Mouse (Mus musculus) erythroblast, adult 5-6 weeks (primary cell): Measurements from ENCODE around the gene Alg14. TPM values are rescaled to one million over a fixed set of nuclear protein-coding genes. Genes with fewer than 3 reads are reported as not detected.

Experiments
- ATAC-seq: replicated peaks from 2 replicates; pipeline ENCODE4 v1.8.0; 2016; ENCODE audit warnings: moderate number of reproducible peaks, mild to moderate bottlenecking, moderate TSS enrichment, inconsistent platforms; ENCODE audit not compliant: poor library complexity, low FRiP score, severe bottlenecking
- total RNA-seq, 2 experiments: library from RNA; stranded (forward) in 1 of 2; stranded (reverse) in 1 of 2; fragments of 150-400 nt in 1 of 2; fragments of 200-764, 138-1000 nt in 1 of 2; gene quantifications; 2 replicates each; pipeline versions ENCODE4 v1.2.3 to v1.2.4; 2015 to 2017; ENCODE audit warnings: low replicate concordance in 2 of 2

Gene Alg14
- total RNA-seq, 2 experiments from 2014 or later: 1.8 to 3.1 TPM

DNA sequence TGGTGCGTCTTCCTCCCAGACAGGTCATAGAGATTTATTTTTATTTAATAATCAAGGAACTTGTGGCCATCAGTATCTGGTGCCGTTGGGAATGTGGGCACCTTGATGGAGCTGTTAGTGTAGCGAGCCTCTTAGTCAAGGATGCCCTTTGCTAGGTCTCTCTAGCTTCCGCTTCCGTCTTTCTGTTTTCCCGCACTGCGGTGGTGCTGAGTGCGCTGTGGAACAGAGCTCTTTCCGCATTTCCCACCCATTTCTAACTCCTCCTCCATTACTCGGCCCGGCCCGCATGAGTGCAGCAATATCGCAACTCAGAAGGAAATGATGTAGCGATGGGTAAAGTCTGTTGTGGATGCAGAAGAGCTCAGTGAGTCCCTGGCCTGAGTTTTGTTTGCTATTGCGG, 31.8 kb downstream of the Alg14 start:
- no peak for ATAC-seq

DNA sequence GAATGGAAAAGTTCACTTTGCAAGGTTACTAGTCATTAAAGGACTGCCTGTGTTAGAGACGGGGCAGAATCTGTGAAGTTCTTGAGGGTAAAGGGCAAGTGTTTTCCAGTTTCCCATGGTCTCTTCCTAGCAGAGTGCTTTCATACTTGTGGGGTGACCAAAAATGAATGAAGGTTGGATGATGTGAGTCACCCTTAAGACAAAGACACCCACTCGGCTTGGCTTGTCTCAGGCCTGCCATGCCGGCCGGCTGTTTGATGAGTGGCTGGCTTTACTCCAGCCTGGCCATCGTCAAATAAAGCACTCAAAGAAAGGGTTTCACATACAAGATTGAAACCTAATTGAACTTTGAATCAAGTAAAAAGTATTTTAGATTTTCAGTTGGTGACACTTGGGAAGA, 35.8 kb downstream of the Alg14 start:
- no peak for ATAC-seq

DNA sequence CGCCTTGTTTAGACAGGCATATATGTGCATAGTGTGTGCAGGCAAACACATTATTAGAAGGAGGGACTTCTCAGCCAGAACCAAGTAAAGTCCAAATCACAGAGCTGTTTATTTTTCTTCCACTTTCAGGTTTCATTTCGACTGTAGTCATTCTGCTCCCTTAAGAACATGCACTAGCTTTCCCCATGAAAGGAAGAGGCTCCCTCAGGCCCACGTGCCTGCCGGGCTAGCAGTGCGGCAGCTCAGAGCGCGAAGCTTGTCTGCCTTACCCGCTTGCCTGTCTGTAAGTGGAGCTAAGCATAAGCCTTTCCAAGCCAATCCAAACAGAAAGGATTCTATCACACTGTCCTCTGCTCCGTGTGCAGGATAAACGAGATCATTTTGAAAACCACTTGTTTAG, 38.1 kb downstream of the Alg14 start:
- no peak for ATAC-seq

DNA sequence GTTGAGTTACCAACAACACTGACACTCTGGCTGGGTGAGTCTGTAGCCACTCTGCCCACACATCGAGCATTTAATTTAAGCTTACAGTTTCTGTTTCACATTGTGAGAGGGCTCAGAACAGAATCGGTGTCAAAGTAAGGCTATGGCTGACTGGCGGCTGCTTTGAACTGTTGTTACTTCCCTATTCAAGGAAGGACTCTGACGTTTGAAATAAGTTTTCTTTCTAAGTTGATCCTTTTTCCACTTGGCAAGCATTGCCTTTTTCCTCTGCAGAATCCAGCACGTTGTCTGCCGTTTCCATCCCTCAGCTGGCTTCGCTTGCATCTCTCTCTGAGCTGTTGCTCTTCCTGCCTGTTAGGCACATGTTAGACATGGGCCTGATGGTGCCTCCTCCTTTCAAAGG, 38.7 kb downstream of the Alg14 start:
- no peak for ATAC-seq

DNA sequence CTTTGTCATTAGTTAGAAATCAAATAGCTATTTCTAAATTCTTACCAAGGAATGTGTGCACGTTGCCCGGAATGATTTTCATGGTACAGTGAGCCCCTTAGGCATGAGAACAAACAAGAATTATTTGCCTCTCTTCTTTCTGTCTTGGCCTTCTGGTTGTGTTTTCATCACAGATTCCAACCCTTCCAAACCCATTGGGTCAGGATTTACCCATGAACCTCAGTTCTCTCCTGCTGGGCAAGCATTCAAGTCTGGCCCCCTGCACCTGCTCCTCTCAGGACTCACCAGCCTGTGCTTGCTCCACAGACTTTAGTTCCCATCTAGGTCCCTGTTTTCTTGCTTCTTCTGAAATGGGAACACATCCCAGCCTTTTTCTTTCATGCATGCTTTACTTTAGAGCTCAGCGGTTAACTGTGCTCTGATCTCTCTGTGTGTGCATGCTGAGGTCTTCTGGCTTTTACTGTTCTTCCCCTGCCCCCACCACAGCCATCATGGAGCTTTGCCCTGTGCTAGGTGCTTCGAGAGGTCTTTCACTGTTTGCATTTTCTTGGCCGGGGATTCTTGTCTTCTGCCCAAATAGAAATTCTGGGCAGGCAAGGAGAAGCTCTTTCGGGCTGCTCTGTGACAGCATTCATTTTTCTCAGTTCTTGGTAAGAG, 44.8 kb downstream of the Alg14 start:
- no peak for ATAC-seq

DNA sequence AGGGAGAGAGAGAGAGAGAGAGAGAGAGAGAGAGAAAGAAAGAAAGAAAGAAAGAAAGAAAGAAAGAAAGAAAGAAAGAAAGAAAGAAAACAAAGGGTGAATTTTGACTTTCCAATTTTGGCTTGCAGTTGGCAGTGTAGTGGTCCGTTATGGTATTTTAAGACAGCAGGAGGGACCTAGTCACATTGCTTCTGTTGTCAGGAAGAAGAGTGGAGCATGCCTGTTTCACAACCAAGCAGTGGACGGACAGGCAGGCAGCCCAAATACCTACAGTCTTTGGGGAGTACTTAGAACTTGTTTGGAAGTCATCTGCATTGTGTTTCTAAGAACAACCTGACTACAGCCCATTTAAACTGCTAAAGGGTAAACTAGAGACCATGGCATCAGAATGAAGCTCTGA, 47.1 kb downstream of the Alg14 start:
- ATAC-seq: no peak

DNA sequence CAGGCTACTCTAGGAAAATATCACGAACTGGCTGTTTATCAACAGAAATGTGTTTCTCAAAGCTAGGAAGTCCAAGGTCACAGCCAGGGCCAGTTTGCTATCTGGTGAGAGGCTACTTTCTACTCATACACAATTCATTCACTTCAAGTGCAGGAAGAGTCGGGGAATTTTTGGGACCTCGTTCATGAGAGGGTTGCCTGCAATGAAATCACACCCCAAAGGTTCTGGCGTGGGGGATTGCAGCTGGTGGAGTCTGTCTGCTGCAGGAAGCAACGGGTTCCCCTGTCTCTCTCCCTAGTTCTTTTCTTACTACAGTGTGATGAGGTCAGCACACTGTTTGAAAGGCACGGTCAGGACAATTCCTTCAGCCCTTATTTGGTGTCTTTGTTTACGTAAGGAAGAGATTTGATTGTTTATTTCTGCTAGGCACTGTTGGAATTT, 48.8 kb downstream of the Alg14 start:
- no peak for ATAC-seq

DNA sequence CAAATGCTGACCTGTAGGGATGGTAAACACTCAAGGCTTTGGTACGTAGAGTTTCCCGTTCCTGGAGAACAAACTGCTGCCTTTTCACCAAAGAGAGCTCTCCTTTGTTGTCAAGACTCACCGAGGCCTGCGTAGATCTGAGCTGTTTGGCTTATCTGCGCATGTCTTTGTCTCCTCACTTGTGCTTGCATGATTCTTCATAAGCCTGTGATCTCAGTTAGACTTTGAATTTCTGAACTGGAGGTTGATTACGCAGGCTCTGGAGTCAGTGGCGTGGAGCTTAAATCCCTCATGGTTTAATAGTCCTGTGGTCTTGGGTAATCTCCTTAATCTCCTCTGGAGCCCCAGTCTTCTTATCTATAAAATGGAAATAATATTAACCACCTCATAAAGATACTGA, 51.7 kb downstream of the Alg14 start:
- no peak for ATAC-seq

DNA sequence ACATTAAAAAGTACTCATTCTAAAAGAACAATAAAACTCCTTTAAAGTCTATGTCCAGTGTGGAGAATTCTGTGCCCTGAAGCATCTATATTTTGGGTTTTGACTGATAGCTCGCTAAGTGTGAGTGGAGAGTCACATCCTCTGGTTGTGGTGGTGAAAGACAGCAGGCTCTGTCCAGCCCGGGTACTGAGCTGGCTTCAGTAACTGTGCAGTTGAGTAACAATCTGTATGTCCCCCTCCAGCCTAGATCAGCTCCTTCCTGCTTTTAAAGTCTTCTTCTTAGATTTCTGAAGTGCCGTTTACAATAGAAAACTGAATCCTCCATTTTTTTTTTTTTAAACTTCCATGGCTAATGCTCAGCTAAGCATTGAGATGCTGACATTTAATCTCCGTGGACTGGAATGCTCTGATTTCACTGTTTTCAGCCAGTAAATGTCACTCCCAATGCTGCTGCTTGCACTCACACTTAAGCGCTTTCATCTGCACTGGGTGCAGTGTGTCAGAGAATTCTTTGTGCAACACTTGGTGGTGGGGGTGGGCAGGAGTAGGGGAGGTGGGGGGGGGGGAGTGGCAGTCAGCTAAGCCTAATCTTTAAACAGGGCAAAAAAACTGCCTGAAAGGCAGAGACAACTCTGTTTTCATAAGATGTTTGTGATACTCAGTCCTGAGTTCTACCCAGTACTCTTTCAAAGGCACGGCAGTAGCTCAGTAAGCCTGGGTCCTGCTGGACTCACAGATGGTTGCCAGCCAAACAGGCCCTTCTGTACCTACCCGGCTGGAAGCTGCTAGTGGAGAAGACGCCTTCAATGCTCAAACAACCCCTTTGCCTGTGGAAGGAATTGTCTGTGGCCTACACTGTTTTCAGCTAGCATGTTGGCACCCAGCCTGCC, 52.7 kb downstream of the Alg14 start:
- ATAC-seq: no peak

DNA sequence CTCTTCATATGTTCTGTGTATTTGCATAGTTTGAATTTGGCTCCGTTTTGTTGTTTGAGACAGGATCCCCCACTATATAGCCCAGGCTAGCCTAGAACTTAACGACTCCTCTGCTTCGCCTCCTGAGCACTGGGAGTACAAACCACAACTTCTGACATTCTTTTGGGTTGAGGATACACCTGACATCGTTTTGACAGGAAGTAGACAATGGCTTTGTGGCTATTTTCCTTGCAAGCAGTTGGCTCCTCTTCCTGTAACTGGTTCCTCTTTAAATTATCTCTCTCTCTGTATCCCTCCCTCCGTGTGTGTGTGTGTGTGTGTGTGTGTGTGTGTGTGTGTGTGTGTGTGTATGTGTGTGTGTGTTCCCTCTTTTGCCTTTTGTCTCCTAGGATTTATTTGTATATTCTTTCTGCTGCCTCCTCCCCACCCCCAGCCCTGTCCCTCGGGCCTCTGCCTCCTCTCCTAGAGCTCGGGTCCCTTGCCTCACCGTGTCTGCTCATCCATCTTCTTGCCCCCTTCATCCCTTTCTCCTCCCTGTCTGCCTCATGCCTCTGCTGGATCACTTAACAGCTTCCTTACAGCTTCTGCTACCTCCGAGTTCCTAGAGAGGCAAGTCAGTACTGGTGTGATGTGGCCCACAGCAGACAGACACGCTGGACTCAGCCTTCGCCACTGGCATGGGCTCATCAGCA, 53.5 kb downstream of the Alg14 start:
- ATAC-seq: no peak

DNA sequence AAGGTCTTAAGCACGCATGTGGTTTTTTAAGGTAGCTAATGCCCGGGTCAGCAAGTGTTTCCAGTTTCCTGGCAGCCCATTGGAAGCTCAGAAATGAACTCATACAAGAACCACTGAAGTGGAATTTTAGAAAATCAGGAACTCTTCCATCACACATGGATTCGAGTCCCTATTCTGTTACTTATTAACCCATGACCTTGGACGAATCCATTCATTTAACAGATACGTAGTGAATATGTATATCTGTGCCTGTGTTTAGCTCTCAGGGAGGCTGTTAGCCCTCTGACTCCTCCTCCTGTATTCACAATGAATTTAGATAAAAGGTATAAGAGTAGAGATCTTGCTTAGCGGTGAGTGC, 54.0 kb downstream of the Alg14 start:
- no peak for ATAC-seq

DNA sequence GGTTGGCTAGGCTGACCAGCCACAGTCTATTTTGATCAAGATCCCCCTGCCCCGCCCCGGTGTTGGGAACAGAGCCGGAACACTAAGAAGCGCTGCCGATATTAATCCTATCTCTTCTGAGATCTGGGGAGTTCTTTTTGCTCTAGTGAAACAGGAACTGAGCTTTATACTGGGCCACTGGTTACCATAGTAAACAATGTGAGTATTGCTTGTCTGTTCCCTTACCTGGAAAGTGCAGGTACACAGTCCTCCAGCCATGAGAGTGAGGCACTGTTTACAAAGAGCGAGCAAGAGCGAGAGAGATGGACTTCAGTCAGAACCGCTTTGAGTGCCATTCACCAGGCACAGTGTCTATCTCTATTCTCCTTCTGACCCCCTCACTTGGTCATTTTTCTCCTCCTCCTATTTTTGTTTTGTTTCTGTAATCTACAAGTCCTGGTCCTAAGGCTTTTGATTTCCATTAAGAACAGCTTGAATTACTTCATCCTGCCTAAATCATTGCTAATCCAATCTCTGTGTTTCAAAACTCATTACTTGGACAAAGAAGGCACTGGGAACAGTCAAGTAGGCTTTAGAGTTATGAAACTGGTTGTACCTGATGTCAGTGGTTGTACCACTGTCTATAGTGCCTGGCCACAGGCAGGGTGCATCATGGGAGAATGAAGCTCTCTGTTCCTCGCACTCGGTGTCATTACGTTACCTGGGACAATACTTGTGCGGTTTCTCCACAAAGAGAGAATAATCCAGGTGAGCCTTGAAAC, 55.1 kb downstream of the Alg14 start:
- no peak for ATAC-seq

DNA sequence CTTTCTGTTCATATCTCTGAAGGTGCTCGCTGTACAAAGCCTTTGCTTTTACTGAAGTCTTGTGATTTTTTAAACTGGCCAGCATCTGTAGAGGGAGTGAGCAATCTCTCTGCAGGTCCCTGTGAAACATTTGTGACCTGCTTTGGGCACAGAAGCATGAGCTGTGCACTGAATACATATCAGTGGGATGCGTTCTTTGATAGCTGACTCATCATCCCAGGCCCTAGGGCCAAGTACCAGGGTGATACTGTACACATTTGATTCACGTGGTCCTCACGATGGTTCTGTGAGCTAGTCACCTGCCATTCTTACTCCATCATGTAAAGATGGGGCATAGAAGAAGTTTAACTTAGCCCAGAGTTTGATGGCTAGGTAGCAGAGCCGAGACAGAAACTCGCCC, 57.2 kb downstream of the Alg14 start:
- no peak for ATAC-seq

DNA sequence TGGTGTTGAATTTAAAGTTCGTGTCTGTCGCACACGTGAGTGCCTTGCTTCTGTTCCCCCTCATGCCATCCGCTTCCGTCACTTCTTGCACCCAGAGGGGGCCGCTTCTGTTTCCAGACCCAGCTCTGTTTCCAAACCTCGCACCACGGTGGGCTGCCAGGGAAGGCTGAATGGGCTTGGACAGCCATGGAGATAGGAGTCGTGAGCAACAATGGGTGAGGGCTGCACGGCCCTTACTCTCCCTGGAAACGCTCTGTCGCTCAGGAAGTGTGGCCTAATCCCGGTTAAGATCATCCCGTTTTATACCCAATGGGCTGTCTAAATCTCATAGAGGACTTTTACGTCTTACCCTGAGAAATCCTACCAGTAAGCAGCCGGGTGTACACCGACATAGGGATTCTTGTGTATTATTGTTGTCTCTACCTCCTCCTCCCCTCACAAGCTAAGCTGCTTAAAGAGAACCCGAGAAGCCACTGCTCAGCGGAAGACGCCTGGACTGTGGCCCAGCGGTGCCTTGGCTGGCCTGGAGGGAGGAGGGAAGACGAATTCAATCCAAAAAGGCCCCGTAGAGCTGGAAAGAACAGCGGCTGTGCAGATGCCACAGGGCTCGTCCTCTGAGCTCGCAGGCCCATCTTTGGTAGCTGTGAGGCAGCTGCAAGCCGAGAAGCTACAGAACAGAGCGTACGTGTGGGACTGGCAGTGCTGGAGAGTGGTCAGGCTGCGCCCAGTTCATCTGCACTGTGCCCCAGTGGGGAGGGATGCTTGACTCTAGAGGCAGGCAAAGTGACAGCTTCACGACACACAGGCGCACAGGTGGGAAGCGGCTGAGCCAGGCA, 58.0 kb downstream of the Alg14 start:
- ATAC-seq: no peak

DNA sequence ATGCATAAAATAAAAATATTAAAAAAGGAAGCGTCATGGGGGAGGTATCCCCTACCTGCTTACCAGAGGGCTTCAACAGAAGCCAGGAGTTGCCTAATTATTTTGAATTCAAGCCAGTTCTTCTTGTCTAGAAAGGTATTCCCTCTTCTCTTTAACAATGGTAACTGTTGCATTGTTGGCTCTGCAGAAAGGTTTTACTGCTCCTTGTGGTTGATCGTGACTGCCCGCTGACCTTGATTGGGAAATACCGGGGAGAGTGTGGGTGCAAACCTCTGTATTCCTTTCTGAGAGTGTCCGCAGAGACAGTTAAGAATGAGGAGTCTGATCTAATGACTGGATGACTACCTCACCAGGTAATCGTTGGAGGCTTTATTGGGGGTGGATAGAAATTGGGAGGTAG, 59.7 kb downstream of the Alg14 start:
- no peak for ATAC-seq

DNA sequence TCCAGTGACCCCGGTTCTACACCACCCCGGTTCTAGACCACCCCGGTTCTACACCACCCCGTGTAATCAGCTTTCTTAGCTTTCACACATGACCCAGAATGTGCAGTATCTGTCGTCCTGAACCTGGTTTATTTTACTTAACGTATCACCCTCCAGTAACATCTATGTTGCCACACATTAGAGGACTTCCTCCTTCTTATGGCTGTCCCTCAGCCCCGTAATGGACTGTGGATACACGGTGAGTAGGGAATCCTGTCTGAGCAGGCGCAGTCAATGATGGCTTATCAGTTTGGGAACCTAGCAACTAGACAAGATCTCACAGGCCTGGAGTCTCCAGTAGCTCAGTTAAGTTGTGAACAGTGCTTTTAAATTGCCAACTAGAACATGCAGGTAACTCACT, 62.7 kb downstream of the Alg14 start:
- ATAC-seq: no peak

DNA sequence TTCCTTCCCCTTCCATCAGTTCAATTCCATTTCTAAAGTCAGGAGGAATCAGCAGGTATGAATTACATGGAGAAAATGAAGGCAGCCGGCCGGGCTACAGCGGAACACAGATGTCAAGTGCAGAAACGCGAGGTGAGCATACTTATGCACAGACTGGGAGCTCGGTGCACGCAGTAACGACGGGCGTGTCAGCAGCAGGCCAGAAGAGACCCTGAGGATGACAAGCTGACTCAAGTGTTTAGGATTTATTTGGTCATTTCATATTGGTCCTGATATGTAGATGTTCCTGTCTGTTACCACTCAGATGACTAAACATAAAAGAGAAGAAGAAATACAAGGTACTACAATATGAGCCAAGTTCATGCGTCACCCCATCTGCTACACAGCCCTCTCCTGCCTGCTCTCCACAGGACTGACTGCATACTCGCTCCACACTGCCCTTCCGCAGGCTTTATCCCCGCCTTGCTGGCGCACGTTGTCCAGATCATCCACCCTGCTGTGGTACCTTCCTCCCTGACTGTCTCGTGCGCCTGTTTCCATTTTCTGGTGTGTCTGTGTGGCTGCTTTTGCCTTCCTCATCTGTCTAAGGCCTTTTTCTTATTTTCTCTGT, 63.4 kb downstream of the Alg14 start:
- ATAC-seq: no peak

DNA sequence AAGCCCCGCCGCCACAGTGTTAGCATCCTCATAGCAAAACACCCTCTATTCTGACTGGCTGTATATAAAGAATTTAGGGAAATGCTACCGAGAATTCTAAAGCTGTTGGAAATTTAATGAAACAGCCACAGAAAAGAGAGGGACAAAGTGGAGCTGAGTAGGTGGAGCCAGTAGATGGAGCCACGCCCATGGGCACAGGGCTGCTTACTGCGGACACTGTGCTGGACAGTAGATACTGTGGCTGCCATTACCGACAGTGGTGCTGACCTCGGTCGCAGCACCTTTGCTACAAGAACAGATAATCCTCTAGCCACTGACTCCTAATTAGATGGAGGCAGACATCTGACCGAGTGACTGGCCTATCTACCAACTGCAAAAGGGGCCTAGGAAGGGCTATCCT, 64.0 kb downstream of the Alg14 start:
- ATAC-seq: no peak

DNA sequence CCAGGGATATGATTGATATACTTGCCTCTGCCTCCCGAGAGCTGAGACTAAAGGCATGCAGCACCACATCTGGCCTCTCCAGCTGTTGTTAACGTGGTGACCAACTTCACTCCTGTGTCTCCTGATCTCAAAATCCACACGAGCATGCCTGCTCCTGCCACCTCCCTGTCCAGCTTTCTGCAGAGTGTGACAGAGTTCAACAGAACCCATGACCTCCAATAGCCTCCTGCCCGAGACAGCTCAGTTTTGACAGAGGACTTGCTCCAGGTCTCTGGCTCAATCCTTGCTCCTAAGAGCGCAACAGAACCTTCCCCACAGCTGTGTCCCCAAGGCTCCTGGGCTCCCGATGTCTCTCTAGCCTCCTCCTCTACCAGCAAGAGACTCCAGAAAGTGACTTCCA, 64.5 kb downstream of the Alg14 start:
- no peak for ATAC-seq
